24 mouse cellular contexts compared by ENCODE assay signal in genomic region chr6:125973551-125973950, GRCm38 (mm10).
DNase-seq lines count a peak whose midpoint lies in the region; ATAC-seq and TF ChIP-seq lines count a peak whose summit lies in the region.
"Had no signal": no experiment of that assay in that cellular context is flagged by ENCODE, and none has a peak within 500 bp of the region (broad histone marks: within the 10 kb centered on the region; RNA-seq: fewer than 3 reads in every experiment).

No protein-coding gene starts in this region.

- no peak overlapping the region for H3K27ac ChIP-seq in lung, embryonic 14.5 days (ENCODE audit: low read depth)
- H3K27ac ChIP-seq in lung, postnatal 0 days (ENCODE audit: low read length): no peak overlapping the region
- no peak overlapping the region for H3K27ac ChIP-seq in limb, embryonic 10.5 days
- H3K27ac ChIP-seq: embryonic facial prominence, embryonic 12.5 days; embryonic facial prominence, embryonic 15.5 days; gastrocnemius, adult 2 months; hindbrain, embryonic 12.5 days; hindbrain, embryonic 15.5 days had no signal

- no peaks in the 10 kb centered on the region for H3K27me3 ChIP-seq in lung, embryonic 14.5 days (ENCODE audit: insufficient read depth, low read length)
- no peaks in the 10 kb centered on the region for H3K27me3 ChIP-seq in lung, postnatal 0 days (replicated peaks; ENCODE audit: insufficient read depth, low read length)
- H3K27me3 ChIP-seq in limb, embryonic 10.5 days (ENCODE audit: low read depth, poor library complexity, severe bottlenecking): no peaks in the 10 kb centered on the region
- H3K27me3 ChIP-seq: embryonic facial prominence, embryonic 12.5 days; embryonic facial prominence, embryonic 15.5 days; hindbrain, embryonic 12.5 days; hindbrain, embryonic 15.5 days had no signal

- no peak overlapping the region for H3K4me2 ChIP-seq in lung, embryonic 14.5 days
- H3K4me2 ChIP-seq in lung, postnatal 0 days (replicated peaks; ENCODE audit: low read depth, low read length): no peak overlapping the region
- H3K4me2 ChIP-seq: embryonic facial prominence, embryonic 12.5 days; embryonic facial prominence, embryonic 15.5 days; heart, embryonic 11.5 days; hindbrain, embryonic 12.5 days; hindbrain, embryonic 15.5 days had no signal

- peak; percentile 62 for DNase-seq in lung, embryonic 14.5 days
- peak; percentile 64 for DNase-seq in lung, postnatal 0 days (ENCODE audit: low spot score)
- DNase-seq in lung, postnatal 25 days (ENCODE audit: low spot score): peak; percentile 23
- no peak for DNase-seq in right cerebral cortex, postnatal 4 days
- DNase-seq in embryo, embryonic 10 days (ENCODE audit: low spot score): no peak
- no peak for DNase-seq in limb, embryonic 10.5 days (ENCODE audit: low spot score)
- DNase-seq: adrenal gland, postnatal 10 days; B cell, adult 2 months; cerebellum, adult 11 months; cerebellum, adult 2 months; cerebellum, adult 9-11 months; cerebellum, postnatal 36 days; forebrain, postnatal 0 days; gastrocnemius, adult 2 months; gastrocnemius, postnatal 14 days; heart, adult 11 months had no signal

- H3K4me3 ChIP-seq in lung, embryonic 14.5 days (ENCODE audit: low read depth, low read length): no peak overlapping the region
- no peak overlapping the region for H3K4me3 ChIP-seq in lung, postnatal 0 days (ENCODE audit: low read depth, low read length)
- no peak overlapping the region for H3K4me3 ChIP-seq in limb, embryonic 10.5 days
- H3K4me3 ChIP-seq: embryonic facial prominence, embryonic 12.5 days; embryonic facial prominence, embryonic 15.5 days; gastrocnemius, adult 2 months; hindbrain, embryonic 12.5 days; hindbrain, embryonic 15.5 days had no signal

- H3K4me1 ChIP-seq in lung, embryonic 14.5 days (ENCODE audit: insufficient read depth): no peaks in the 10 kb centered on the region
- H3K4me1 ChIP-seq in lung, postnatal 0 days (ENCODE audit: insufficient read depth, low read depth, low read length): no peaks in the 10 kb centered on the region
- H3K4me1 ChIP-seq in limb, embryonic 10.5 days: peaks cover 28% of the 10 kb centered on the region
- H3K4me1 ChIP-seq: hindbrain, embryonic 12.5 days; hindbrain, embryonic 15.5 days had no signal

- TF ChIP-seq CTCF in lung, embryonic 14.5 days (IDR thresholded peaks at IDR 0.05; ENCODE audit: low read depth): no peak
- 0 out of 2 replicates have a peak, but pooled peaks have one; percentile 5 for TF ChIP-seq CTCF in lung, postnatal 0 days (IDR thresholded peaks at IDR 0.05)

- no peaks in the 10 kb centered on the region for H3K9me3 ChIP-seq in lung, embryonic 14.5 days (ENCODE audit: low read depth, low read length)
- no peaks in the 10 kb centered on the region for H3K9me3 ChIP-seq in lung, postnatal 0 days (ENCODE audit: low read length)
- no peaks in the 10 kb centered on the region for H3K9me3 ChIP-seq in limb, embryonic 10.5 days (replicated peaks)
- H3K9me3 ChIP-seq: embryonic facial prominence, embryonic 12.5 days; embryonic facial prominence, embryonic 15.5 days; hindbrain, embryonic 12.5 days; hindbrain, embryonic 15.5 days had no signal

- peak; percentile 23; the same call in 1 of the 2 replicates for TF ChIP-seq EP300 in lung, postnatal 0 days (IDR thresholded peaks at IDR 0.05)

- H3K36me3 ChIP-seq in lung, embryonic 14.5 days (ENCODE audit: insufficient read depth): no peaks in the 10 kb centered on the region
- H3K36me3 ChIP-seq in lung, postnatal 0 days (ENCODE audit: insufficient read depth, low read length): no peaks in the 10 kb centered on the region
- H3K36me3 ChIP-seq in limb, embryonic 10.5 days: no peaks in the 10 kb centered on the region
- H3K36me3 ChIP-seq: embryonic facial prominence, embryonic 12.5 days; embryonic facial prominence, embryonic 15.5 days; G1E; hindbrain, embryonic 12.5 days; hindbrain, embryonic 15.5 days had no signal

- no peak for ATAC-seq in lung, embryonic 14.5 days (ENCODE audit: insufficient read depth)
- ATAC-seq in lung, postnatal 0 days: peak; percentile 73; the same call in 1 of the 2 replicates
- ATAC-seq: forebrain, embryonic 14.5 days; forebrain, postnatal 0 days; Patski had no signal

- H3K9ac ChIP-seq in lung, embryonic 14.5 days: no peak overlapping the region
- H3K9ac ChIP-seq in lung, postnatal 0 days (replicated peaks; ENCODE audit: low read depth): no peak overlapping the region
- H3K9ac ChIP-seq: embryonic facial prominence, embryonic 12.5 days; embryonic facial prominence, embryonic 15.5 days; forebrain, postnatal 0 days; hindbrain, embryonic 12.5 days; hindbrain, embryonic 15.5 days had no signal

Comparison
In these comparisons a context has a peak if more than half of its experiments do, and no peak if none do; other contexts are left out.
1. DNase-seq: peak in lung, embryonic 14.5 days (single experiment), lung, postnatal 0 days (single experiment) and lung, postnatal 25 days (single experiment); none in right cerebral cortex, postnatal 4 days (single experiment), embryo, embryonic 10 days (single experiment) and limb, embryonic 10.5 days (single experiment).